Comparison of ENCODE assay signal across 8 mouse cellular contexts in the genomic region with DNA sequence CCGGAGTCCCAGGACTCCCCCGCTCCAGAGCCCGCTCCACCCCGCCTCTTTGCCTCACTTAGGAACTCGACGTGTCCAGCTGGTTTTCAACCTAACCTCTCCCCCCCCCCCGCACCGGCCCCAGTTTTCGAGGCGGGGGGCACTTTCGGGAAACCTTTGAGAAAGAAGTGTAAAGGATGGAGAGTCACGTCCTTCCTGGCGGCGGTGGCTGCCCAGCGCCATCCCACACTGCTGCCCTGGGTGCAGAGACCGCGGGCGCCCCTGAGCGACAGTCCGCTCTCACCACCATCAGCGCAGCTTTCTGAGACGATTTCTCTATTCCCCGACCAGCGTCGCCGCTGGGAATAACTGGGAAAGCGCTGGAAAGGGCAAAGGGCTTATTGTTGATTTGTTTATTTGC. TPM values are rescaled to one million over a fixed set of nuclear protein-coding genes. Genes with fewer than 3 reads are reported as not detected.
DNase-seq lines count a peak whose midpoint lies in the region; ATAC-seq and TF ChIP-seq lines count a peak whose summit lies in the region.

No protein-coding gene starts in this region.

- H3K9ac ChIP-seq in heart, embryonic 16.5 days (ENCODE audit: low read length) = peak overlapping the region; percentile 69

- ATAC-seq in heart, embryonic 16.5 days (replicated peaks; ENCODE audit: extremely low read depth, insufficient read depth, low FRiP score) = no peak
- no peak for ATAC-seq in megakaryocyte, adult 5-6 weeks (ENCODE audit: poor library complexity, severe bottlenecking)

- peak; percentile 76 for DNase-seq in embryonic facial prominence, embryonic 10.5 days (ENCODE audit: low spot score)
- DNase-seq in kidney, postnatal 25 days = peak; percentile 73 to 83
- peak; percentile 77 to 85 for DNase-seq in lung, postnatal 4 days
- DNase-seq in urinary bladder, postnatal 25 days (ENCODE audit: low spot score) = no peak
- DNase-seq in left cerebral cortex, adult 9 months (ENCODE audit: low spot score in 2 of 2) = no peak

- peaks cover 17% of the 10 kb centered on the region for H3K27me3 ChIP-seq in E14TG2a.4 (ENCODE audit: insufficient read depth, low read length)
- peaks cover 94% of the 10 kb centered on the region for H3K27me3 ChIP-seq in embryonic facial prominence, embryonic 10.5 days (replicated peaks; ENCODE audit: low read depth, poor library complexity, severe bottlenecking)
- H3K27me3 ChIP-seq in heart, embryonic 16.5 days (ENCODE audit: control insufficient read depth, insufficient read depth, low read length) = peaks cover 26% of the 10 kb centered on the region

- H3K4me1 ChIP-seq in E14TG2a.4 (replicated peaks; ENCODE audit: low read depth, low read length) = peaks cover 83% of the 10 kb centered on the region
- H3K4me1 ChIP-seq in embryonic facial prominence, embryonic 10.5 days = peaks cover 71% of the 10 kb centered on the region
- peaks cover 17% of the 10 kb centered on the region; the same call in 1 of the 2 replicates for H3K4me1 ChIP-seq in heart, embryonic 16.5 days (ENCODE audit: control insufficient read depth, insufficient read depth, low read length)

- TF ChIP-seq CTCF in E14TG2a.4 (conservative IDR thresholded peaks at IDR 0.05; ENCODE audit: low read length) = no peak

- no peaks in the 10 kb centered on the region for H3K9me3 ChIP-seq in E14TG2a.4 (ENCODE audit: low read length)
- no peaks in the 10 kb centered on the region for H3K9me3 ChIP-seq in embryonic facial prominence, embryonic 10.5 days
- no peaks in the 10 kb centered on the region for H3K9me3 ChIP-seq in heart, embryonic 16.5 days (replicated peaks; ENCODE audit: control insufficient read depth, low read length)

- H3K27ac ChIP-seq in embryonic facial prominence, embryonic 10.5 days (replicated peaks) = peak overlapping the region; percentile 82
- peak overlapping the region; percentile 80 for H3K27ac ChIP-seq in heart, embryonic 16.5 days (ENCODE audit: low read length)

- under 1% methylated on average over 27 of the region's 27 CpGs for WGBS in embryonic facial prominence, embryonic 10.5 days
- 1% methylated on average over 27 of the region's 27 CpGs for WGBS in heart, embryonic 16.5 days

- H3K4me2 ChIP-seq in heart, embryonic 16.5 days (ENCODE audit: low read depth, low read length) = peak overlapping the region; percentile 86

- H3K4me3 ChIP-seq in E14TG2a.4 (replicated peaks; ENCODE audit: low read length) = peak overlapping the region; percentile 82
- peak overlapping the region; percentile 68 for H3K4me3 ChIP-seq in embryonic facial prominence, embryonic 10.5 days
- H3K4me3 ChIP-seq in heart, embryonic 16.5 days (ENCODE audit: low read length) = peak overlapping the region; percentile 59

- peaks cover 17% of the 10 kb centered on the region for H3K36me3 ChIP-seq in E14TG2a.4 (ENCODE audit: insufficient read depth, low read length)
- H3K36me3 ChIP-seq in embryonic facial prominence, embryonic 10.5 days (replicated peaks) = peaks cover 8% of the 10 kb centered on the region
- no peaks in the 10 kb centered on the region for H3K36me3 ChIP-seq in heart, embryonic 16.5 days (ENCODE audit: control insufficient read depth, insufficient read depth)

RNA-seq across cellular contexts. Expression of a gene that starts 1.8 kb away (rescaled TPM):
- 22.9 and 24.8 TPM in 2 replicates for polyA plus RNA-seq in embryonic facial prominence, embryonic 10.5 days (2016; fragmentation: Nextera tagmentation; extraction: Ambion mirVana)
- 14.0 and 21.6 TPM in 2 replicates for polyA plus RNA-seq in heart, embryonic 16.5 days (2015; fragmentation: Nextera tagmentation; extraction: Ambion mirVana)
- 0.74 TPM in 1 of 2 replicates, not detected in the other for total RNA-seq in megakaryocyte, adult 5-6 weeks (2015)
- not detected in 2 replicates for total RNA-seq in megakaryocyte, adult 5-6 weeks (2017)

RNA-seq across cellular contexts. Expression of a gene that starts 9.4 kb away (rescaled TPM):
- not detected in 2 replicates for polyA plus RNA-seq in embryonic facial prominence, embryonic 10.5 days (2016; fragmentation: Nextera tagmentation; extraction: Ambion mirVana)
- polyA plus RNA-seq in heart, embryonic 16.5 days (2015; fragmentation: Nextera tagmentation; extraction: Ambion mirVana) = not detected in 2 replicates
- total RNA-seq in megakaryocyte, adult 5-6 weeks (2015) = not detected in 2 replicates
- total RNA-seq in megakaryocyte, adult 5-6 weeks (2017) = not detected in 2 replicates

Comparison
In these comparisons a context has a peak if more than half of its experiments do, and no peak if none do; other contexts are left out.
1. DNase-seq: peak in embryonic facial prominence, embryonic 10.5 days (single experiment), kidney, postnatal 25 days (2 of 2) and lung, postnatal 4 days (2 of 2); none in urinary bladder, postnatal 25 days (single experiment) and left cerebral cortex, adult 9 months (0 of 2).
2. Peak in every context shown above with its lines, with median percentiles within 50 percentile points of each other: H3K4me3 ChIP-seq.